Mouse (Mus musculus) cerebellum, adult 18-20 months (tissue): ENCODE data around the gene Mtch1.
A peak's percentile ranks its signal among the peaks of the same experiment; 100 is the strongest.
"Not testable (repeated sequence)": the region's sequence is repeated elsewhere in the genome, so short reads cannot be mapped to it uniquely, and the experiment has no call there.

ENCODE experiments used
- DNase-seq, 2 experiments: peaks; one replicate each; pipeline ENCODE4 v3.0.0; 2021

Gene Mtch1

GRCm38 (mm10) chr17:29360761-29361221 lies 13.1 kb upstream of the Mtch1 start, which contains the start of gene Fgd2:
Fgd2 (plus strand) TSS chr17:29360914.
- DNase-seq = no peak

DNA sequence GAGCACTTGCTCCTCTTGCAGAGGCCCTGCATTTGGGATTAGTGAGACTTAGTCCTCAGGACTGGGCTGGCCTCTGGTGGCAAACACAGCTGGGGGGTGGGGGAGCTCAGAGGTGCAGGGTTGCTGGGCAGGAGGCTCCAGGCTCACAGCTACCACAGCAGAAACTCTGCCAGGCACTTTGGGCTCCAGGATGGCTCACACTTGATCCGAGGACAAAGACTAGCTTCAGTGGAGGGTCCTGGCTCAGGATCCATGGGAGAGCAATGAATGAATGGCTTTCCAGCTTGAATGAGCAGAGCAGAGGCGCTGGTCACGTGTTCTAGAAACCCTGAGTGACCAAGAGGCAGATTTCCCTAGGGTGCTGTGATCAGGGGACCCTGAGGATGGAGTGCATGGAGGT lies 11.2 kb upstream of the Mtch1 start:
- DNase-seq = no peak

DNA sequence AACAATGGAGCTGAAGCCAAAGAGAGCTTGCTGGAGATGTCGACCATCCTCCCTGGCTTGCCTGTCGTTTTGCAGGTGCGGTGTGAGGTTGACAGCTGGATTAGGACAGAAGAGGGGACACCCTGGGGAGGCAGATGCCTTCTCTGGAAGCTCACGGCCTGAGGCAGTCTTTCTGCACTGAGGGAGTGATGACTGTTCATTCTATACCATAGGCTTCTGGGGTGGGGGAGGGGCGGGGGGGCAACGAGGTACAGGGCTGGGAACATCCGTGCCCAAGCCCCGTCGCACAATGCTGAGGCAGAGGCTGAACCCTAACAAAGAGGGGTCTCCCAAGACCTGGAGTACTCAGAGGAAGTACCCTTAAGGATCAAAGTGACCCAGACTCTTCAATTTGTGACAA lies 9.1 kb upstream of the Mtch1 start:
- DNase-seq = no peak

DNA sequence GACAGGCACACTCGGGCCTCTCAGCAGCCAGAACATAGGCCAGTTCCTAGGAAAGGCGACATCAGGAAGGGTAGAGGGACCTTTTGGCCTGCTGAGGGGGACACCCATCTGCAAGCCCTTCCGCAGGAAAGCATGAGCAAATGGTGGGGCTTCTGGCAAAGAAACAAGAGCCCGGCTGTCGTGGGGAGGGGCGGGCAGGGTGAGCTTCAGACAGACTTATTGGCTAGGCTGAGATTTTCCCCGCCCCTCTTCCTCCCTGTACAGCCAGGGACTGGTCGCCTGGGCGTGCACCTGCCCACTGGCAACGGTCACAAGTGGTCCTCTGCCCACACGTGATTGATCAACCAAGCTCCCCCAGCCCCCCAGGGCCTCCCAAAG lies 8.7 kb upstream of the Mtch1 start:
- DNase-seq = no peak

DNA sequence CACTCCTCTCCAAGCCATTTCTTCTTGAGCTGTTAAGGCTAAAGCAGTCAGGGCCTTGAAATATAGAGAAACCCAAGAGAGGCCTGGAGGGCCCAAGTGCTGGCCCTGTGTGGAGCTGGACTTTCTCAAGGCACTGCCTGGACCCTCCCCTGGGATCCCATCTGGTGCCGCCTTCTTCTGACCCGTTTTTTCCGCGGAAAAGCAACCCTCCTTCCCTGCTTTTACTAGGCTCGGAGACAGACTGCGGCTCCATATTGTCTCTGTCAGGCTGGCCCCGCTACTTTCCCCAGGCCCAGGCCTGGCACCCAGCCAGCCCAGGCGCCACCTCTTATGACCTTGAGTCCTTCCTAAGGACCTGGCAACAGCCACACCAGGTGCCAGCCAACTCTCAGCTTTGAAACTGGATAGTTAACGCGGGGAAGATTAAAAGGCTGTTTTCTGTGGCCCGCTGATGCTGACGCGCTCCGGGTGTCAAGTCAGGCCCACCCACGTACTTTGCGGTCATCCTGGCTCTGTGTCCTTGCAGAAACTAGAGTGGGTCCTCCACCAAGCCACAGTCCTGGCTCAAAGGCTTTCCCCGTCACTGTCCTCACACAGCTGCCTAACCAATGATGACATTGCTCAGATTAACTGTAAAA lies 8.2 kb upstream of the Mtch1 start:
- peak in 1 of 2 experiments; percentile 52 for DNase-seq

GRCm38 (mm10) chr17:29355461-29355840 lies 7.7 kb upstream of the Mtch1 start:
- DNase-seq = no peak

DNA sequence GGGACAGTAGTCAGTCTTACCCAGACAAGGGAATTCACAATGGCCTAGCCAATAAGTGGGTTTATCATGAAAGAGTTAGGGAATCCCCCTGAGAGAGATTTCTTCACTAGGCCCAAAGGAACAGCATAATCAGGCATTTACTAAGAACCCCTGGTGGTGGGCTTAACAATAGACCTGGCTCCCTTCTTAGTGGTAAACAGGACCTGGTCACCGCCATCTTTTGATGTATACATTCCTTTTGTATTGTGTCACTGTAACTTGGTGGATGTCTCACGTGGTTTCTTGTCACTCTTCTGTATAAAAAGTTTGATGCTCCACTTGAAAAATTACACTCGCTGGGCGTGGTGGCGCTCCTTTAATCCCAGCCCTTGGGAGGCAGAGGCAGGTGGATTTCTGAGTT lies 3.3 kb upstream of the Mtch1 start:
- DNase-seq = not testable (repeated sequence)

GRCm38 (mm10) chr17:29348996-29349395 lies 1.3 kb upstream of the Mtch1 start:
- DNase-seq = peak in 1 of 2 experiments; percentile 57

- DNase-seq = peak in 1 of 2 experiments; percentile 53
These were observed 549 bp downstream of the Mtch1 start for GRCm38 (mm10) chr17:29347126-29347644.

DNA sequence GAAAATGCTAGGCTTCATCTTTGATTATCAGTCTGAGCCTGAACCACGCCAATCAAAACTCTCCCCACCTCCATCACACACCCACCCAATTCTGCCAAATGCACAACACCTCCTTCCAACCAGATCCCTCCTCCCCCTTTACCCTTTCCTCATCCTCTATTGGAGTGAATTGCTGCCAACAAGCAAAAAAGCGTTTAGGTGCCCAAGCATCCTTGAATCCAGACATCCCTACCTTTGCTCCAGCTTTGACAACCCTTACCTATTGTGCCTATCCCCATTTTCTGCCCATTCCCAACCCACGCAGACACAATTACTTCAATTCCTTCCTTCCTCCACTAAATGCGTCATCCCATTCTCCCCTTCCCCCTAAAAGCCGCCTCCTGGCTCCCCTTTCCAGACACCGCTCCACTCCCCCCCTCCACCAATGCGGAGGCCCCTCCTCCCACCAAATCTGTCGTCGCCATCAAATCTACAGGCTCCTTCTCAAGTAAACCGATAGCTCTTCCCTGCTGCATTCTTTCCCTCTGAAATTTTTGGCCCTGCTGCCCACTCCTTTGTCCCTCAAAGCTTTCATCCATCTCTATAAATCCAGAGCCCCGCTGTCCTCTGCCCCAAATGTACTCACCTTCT lies 1.1 kb downstream of the Mtch1 start:
- DNase-seq = peak; percentile 51 to 57

- no peak for DNase-seq
These were observed 2.5 kb downstream of the Mtch1 start for GRCm38 (mm10) chr17:29345272-29345671.

- no peak for DNase-seq
These were observed 4.5 kb downstream of the Mtch1 start for GRCm38 (mm10) chr17:29343241-29343640.

- DNase-seq = no peak
These were observed 5.5 kb downstream of the Mtch1 start for GRCm38 (mm10) chr17:29342010-29342910.

DNA sequence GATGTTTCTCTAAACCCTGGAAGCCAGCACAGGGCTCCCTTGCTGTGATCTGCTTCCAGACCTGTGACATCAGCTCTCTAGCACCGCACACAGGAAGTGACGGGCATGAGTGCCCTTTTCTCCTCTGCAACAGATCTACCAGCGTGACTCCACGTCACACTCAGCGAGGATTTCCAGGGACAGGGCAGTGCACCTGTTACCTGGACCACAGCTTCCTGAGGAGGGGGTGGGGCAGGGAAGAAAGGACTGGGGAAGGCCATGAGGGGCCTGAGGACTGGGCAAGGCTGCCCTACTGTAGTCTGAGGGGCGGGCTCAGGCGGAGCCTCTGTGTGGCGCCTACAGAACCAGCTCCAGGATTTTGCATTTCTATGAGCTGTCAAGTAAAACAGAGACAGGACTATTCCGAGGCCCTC lies 6.1 kb downstream of the Mtch1 start:
- DNase-seq = no peak

DNA sequence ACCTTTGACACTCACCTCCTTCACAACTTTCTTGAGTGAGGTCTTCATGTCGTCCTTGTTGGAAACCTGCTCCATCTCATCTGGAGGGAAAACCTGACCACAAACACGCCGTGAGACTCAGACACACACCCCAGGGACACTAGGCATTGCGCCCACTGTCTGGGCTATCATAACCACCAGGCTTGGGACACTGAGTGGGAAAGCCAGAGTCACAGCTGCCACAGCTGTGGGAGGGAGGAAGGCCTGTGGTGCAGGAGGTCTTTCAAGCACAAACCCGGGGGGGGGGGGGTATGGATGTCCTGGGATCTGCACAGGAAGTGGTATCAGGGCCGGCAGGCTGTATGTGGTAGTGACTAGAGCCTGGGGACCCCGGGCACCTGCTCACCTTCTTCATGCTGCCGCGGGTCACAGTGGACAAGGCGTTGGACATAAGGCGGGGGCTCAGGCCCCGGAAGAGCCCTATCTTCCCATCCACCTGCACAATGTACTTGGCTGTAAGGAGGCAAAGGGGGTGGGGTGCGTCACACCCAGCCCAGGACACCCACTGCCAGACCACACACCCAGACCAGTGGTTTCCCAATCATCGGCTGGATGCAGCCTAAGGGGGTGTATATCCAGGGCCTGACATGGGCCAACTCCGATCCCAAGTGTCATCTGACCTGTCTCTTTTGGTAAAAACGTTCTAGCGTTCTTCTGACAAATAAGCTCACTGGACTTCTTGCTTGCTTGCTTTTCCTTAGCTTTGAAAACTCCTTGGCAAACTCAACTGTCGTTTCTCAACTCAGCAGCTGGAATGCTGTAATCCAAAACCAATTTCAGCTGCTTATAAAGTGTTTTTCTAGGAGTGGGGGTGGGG lies 7.1 kb downstream of the Mtch1 start:
- DNase-seq = no peak

DNA sequence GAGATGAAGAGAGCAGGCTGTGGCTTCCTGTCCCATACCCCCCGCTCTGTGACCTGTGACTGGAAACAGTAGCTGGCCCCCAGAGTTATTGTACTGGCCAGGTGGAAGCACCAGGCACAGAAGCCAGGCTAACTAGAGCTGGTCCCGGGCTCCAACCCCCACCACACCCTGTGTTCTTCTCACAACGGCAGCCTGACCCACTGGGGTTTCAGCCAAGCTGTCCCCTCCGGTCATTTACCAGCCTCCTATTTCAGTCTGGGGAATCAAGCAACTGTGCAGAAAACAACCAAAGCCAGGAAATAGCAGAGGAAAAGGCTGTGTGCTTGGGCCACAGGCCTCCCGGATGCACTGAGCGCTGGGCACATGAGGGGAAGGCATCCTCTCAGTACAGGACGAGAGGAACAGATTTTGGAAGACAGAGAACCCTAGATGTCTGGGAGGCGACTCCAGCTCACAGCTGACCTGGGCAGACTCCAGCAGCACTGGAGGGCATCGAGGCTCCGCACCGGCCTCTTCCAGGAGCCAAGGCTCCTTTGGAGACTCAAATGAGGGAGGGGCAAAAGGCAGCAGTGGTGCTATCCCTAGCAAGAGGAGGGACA lies 8.5 kb downstream of the Mtch1 start:
- DNase-seq = peak in 1 of 2 experiments; percentile 44

- DNase-seq = peak in 1 of 2 experiments; percentile 15
These were observed 9.5 kb downstream of the Mtch1 start for GRCm38 (mm10) chr17:29337979-29338823.

DNA sequence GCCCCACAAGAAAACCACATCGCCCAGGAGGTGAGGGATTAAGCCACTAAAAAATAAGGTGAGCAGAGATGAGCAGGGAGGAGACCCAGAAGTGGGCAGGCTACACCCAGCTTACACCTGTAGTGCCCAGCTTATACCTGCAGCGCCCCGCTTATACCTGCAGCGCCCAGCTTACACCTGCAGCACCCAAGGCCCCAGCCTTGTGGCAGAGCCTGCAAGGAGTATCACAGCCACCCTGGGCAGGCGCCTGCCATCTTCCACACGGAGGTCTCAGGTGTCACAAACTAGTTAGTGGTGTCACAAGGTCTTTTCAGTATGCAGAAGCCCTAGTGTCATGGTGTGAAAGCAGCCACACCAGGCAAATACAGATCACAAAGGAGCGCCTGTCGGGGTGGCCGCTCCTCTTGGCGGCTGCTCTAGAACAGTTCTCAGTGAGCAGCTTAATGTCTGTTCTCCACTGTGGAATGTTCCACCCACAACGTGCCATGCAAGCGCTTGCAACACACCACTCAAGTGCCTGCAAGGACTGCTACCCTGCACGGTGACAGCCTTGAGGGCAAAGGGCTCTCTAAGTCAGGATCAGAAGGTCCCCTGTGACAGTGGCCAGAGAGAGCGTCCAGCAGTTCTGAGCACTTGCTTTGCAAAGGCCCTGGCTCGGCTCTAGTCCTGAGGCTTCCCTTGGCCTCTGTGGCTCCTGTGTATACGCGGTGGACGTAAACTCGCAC lies 11.3 kb downstream of the Mtch1 start:
- DNase-seq = no peak

DNA sequence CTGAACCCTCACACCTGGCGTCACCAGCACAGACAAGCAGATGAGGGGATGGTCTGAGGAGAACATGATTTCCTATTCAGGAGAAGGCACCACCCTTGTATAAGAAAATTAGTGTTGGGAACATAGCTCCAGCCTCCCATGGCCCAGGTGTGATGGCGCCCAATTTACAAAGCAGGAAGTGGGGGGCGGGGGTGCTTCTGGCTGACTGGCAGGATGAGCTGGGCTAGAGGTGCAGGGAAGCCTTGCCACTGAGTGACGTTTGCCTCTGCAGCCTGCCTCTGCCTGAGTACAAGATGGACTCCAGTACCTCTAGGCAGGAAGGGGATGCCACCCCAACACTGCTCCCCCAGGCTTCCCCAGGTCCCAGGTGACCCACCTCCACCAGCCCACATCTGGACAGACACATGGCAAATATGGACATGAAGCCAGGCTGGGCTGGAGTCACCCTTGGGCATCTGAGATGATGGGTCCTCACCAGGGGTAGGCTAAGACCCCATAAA lies 15.5 kb downstream of the Mtch1 start:
- DNase-seq = no peak
